Mouse (Mus musculus): Measurements from ENCODE around the gene Ccdc86. TPM values are rescaled to one million over a fixed set of nuclear protein-coding genes. Genes with fewer than 3 reads are reported as not detected.
A peak's percentile ranks its signal among the peaks of the same experiment; 100 is the strongest.

The Ccdc86 gene
- total and polyA plus RNA-seq, 3 experiments: 3.1 to 7.1 (median 6.9) TPM

- Histone ChIP-seq H3K36me3 (ENCODE audit: control insufficient read depth, insufficient read depth, low read length) (peaks cover 24% of the 10 kb centered on the region), H3K27ac (peak overlapping the region; percentile 36), H3K9ac (ENCODE audit: low read depth, low read length) (no peak overlapping the region), H3K4me1 (ENCODE audit: control insufficient read depth, insufficient read depth, low read length) (peaks cover 8% of the 10 kb centered on the region), H3K4me3 (no peak overlapping the region), H3K79me2 (replicated peaks; ENCODE audit: control insufficient read depth, insufficient read depth, low read length) (no peaks in the 10 kb centered on the region), H3K27me3 (ENCODE audit: control insufficient read depth, insufficient read depth, low read length) (no peaks in the 10 kb centered on the region)
- intact Hi-C loops (cut with DNase I): no loop called here
- WGBS: 66% methylated on average over 5 of the region's 5 CpGs
- DNase-seq: no peak
- TF ChIP-seq POLR2A (IDR thresholded peaks at IDR 0.05; ENCODE audit: insufficient read depth, low read depth, low read length) (no peak), EP300 (IDR thresholded peaks at IDR 0.05; ENCODE audit: insufficient read depth, low read depth, low read length) (no peak), CTCF (IDR thresholded peaks at IDR 0.05) (no peak)
Measured at GRCm38 (mm10) chr19:10904512-10904911, 44.6 kb downstream of the Ccdc86 start.

- TF ChIP-seq POLR2A (IDR thresholded peaks at IDR 0.05; ENCODE audit: insufficient read depth, low read depth, low read length) (no peak), CTCF (IDR thresholded peaks at IDR 0.05) (no peak), EP300 (IDR thresholded peaks at IDR 0.05; ENCODE audit: insufficient read depth, low read depth, low read length) (no peak)
- no peaks in the 10 kb centered on the region for H3K79me2 ChIP-seq (replicated peaks; ENCODE audit: control insufficient read depth, insufficient read depth, low read length)
- H3K36me3 ChIP-seq (ENCODE audit: control insufficient read depth, insufficient read depth, low read length): peaks cover 34% of the 10 kb centered on the region
- H3K4me1 ChIP-seq (ENCODE audit: control insufficient read depth, insufficient read depth, low read length): peaks cover 7% of the 10 kb centered on the region
- H3K27me3 ChIP-seq (ENCODE audit: control insufficient read depth, insufficient read depth, low read length): no peaks in the 10 kb centered on the region
- intact Hi-C loops (cut with DNase I): no loop called here
- WGBS: 84% methylated on average over 5 of the region's 5 CpGs
- no peak overlapping the region for H3K4me3 ChIP-seq
- DNase-seq: no peak
- H3K9ac ChIP-seq (ENCODE audit: low read depth, low read length): no peak overlapping the region
- no peak overlapping the region for H3K27ac ChIP-seq
Measured at GRCm38 (mm10) chr19:10901046-10901445, 48.0 kb downstream of the Ccdc86 start.

- Histone ChIP-seq H3K9ac (ENCODE audit: low read depth, low read length) (no peak overlapping the region), H3K36me3 (ENCODE audit: control insufficient read depth, insufficient read depth, low read length) (peaks cover 31% of the 10 kb centered on the region), H3K4me1 (ENCODE audit: control insufficient read depth, insufficient read depth, low read length) (peaks cover 5% of the 10 kb centered on the region), H3K27ac (no peak overlapping the region; the same call in 1 of the 2 replicates), H3K27me3 (ENCODE audit: control insufficient read depth, insufficient read depth, low read length) (no peaks in the 10 kb centered on the region), H3K79me2 (replicated peaks; ENCODE audit: control insufficient read depth, insufficient read depth, low read length) (no peaks in the 10 kb centered on the region), H3K4me3 (no peak overlapping the region)
- TF ChIP-seq CTCF (IDR thresholded peaks at IDR 0.05): peak; percentile 26; the same call in 1 of the 2 replicates
- TF ChIP-seq EP300 (IDR thresholded peaks at IDR 0.05; ENCODE audit: insufficient read depth, low read depth, low read length): peak; percentile 72; the same call in 1 of the 2 replicates
- no peak for TF ChIP-seq POLR2A (IDR thresholded peaks at IDR 0.05; ENCODE audit: insufficient read depth, low read depth, low read length)
- WGBS: 31% methylated on average over 6 of the region's 6 CpGs
- intact Hi-C loops (cut with DNase I): no loop called here
- peak; percentile 61 to 77 for DNase-seq
Measured at GRCm38 (mm10) chr19:10900315-10900714, 48.8 kb downstream of the Ccdc86 start.

GRCm38 (mm10) chr19:10897491-10897890 lies 51.6 kb downstream of the Ccdc86 start:
- Histone ChIP-seq H3K36me3 (ENCODE audit: control insufficient read depth, insufficient read depth, low read length) (peaks cover 23% of the 10 kb centered on the region), H3K79me2 (replicated peaks; ENCODE audit: control insufficient read depth, insufficient read depth, low read length) (no peaks in the 10 kb centered on the region), H3K27ac (peak overlapping the region; percentile 93), H3K9ac (ENCODE audit: low read depth, low read length) (peak overlapping the region; percentile 38), H3K27me3 (ENCODE audit: control insufficient read depth, insufficient read depth, low read length) (no peaks in the 10 kb centered on the region), H3K4me1 (ENCODE audit: control insufficient read depth, insufficient read depth, low read length) (no peaks in the 10 kb centered on the region; the same call in 1 of the 2 replicates), H3K4me3 (peak overlapping the region; percentile 9; the same call in 1 of the 2 replicates)
- intact Hi-C loops (cut with DNase I): no loop called here
- DNase-seq: no peak
- TF ChIP-seq POLR2A (IDR thresholded peaks at IDR 0.05; ENCODE audit: insufficient read depth, low read depth, low read length) (no peak), EP300 (IDR thresholded peaks at IDR 0.05; ENCODE audit: insufficient read depth, low read depth, low read length) (no peak)
- WGBS: 64% methylated on average over 8 of the region's 8 CpGs

GRCm38 (mm10) chr19:10896849-10897248 lies 52.2 kb downstream of the Ccdc86 start:
- no peaks in the 10 kb centered on the region; the same call in 1 of the 2 replicates for H3K4me1 ChIP-seq (ENCODE audit: control insufficient read depth, insufficient read depth, low read length)
- H3K27ac ChIP-seq: peak overlapping the region; percentile 93
- intact Hi-C loops (cut with DNase I): no loop called here
- H3K36me3 ChIP-seq (ENCODE audit: control insufficient read depth, insufficient read depth, low read length): peaks cover 21% of the 10 kb centered on the region
- H3K4me3 ChIP-seq: peak overlapping the region; percentile 77; the same call in 1 of the 2 replicates
- TF ChIP-seq CTCF (IDR thresholded peaks at IDR 0.05) (no peak), POLR2A (IDR thresholded peaks at IDR 0.05; ENCODE audit: insufficient read depth, low read depth, low read length) (0 out of 2 replicates have a peak, but pooled peaks have one; percentile 14), EP300 (IDR thresholded peaks at IDR 0.05; ENCODE audit: insufficient read depth, low read depth, low read length) (no peak)
- whole genome bisulfite sequencing: 36% methylated on average over 7 of the region's 7 CpGs
- DNase-seq: no peak
- peak overlapping the region; percentile 96 for H3K9ac ChIP-seq (ENCODE audit: low read depth, low read length)
- no peaks in the 10 kb centered on the region for H3K27me3 ChIP-seq (ENCODE audit: control insufficient read depth, insufficient read depth, low read length)
- no peaks in the 10 kb centered on the region for H3K79me2 ChIP-seq (replicated peaks; ENCODE audit: control insufficient read depth, insufficient read depth, low read length)

- Histone ChIP-seq H3K27me3 (ENCODE audit: control insufficient read depth, insufficient read depth, low read length) (no peaks in the 10 kb centered on the region), H3K4me3 (peak overlapping the region; percentile 77), H3K9ac (ENCODE audit: low read depth, low read length) (peak overlapping the region; percentile 96), H3K27ac (peak overlapping the region; percentile 93), H3K79me2 (replicated peaks; ENCODE audit: control insufficient read depth, insufficient read depth, low read length) (no peaks in the 10 kb centered on the region), H3K36me3 (ENCODE audit: control insufficient read depth, insufficient read depth, low read length) (peaks cover 17% of the 10 kb centered on the region), H3K4me1 (ENCODE audit: control insufficient read depth, insufficient read depth, low read length) (peaks cover 1% of the 10 kb centered on the region)
- under 1% methylated on average over 16 of the region's 16 CpGs for WGBS
- DNase-seq: no peak
- TF ChIP-seq CTCF (IDR thresholded peaks at IDR 0.05): no peak
- TF ChIP-seq POLR2A (IDR thresholded peaks at IDR 0.05; ENCODE audit: insufficient read depth, low read depth, low read length): no peak
- no peak for TF ChIP-seq EP300 (IDR thresholded peaks at IDR 0.05; ENCODE audit: insufficient read depth, low read depth, low read length)
- intact Hi-C loops (cut with DNase I): loop anchor here (1.0 to 2.0 kb wide), 2 partner anchors 13 to 53 kb away; partner anchors contain the start of genes Ccdc86 and Tmem109
Measured at GRCm38 (mm10) chr19:10895708-10896107, 53.4 kb downstream of the Ccdc86 start.

All from heart, adult 2 months (tissue).